Mouse (Mus musculus) ES-E14 (cell line): ENCODE measurements around the gene Pgc. TPM values are rescaled to one million over a fixed set of nuclear protein-coding genes. Genes with fewer than 3 reads are reported as not detected.

Experiments used
- DNase-seq: peaks from one replicate; pipeline ENCODE4 v3.0.0-alpha.2; 2013; ENCODE audit warnings: low read depth, low spot score
- H3K27ac ChIP-seq: 2 replicates; pipeline ENCODE4 v1.5.1; 2012; ENCODE audit warnings: low read depth, mild to moderate bottlenecking, low read length, moderate library complexity, mixed read lengths; ENCODE audit not compliant: poor library complexity, insufficient read depth, severe bottlenecking
- H3K36me3 ChIP-seq: 2 replicates; pipeline ENCODE4 v1.6.1; 2012; ENCODE audit warnings: mild to moderate bottlenecking, low read length, moderate library complexity, mixed read lengths; ENCODE audit not compliant: control insufficient read depth, poor library complexity, insufficient read depth, severe bottlenecking
- H3K4me1 ChIP-seq, 2 experiments: fragments of 150-350 bp in 1 of 2; sonication (generic) in 1 of 2; 2 replicates each; pipeline ENCODE4 v1.6.1; 2012; ENCODE audit warnings: low read length in 2 of 2, mild to moderate bottlenecking in 1 of 2, mixed read lengths in 1 of 2; ENCODE audit not compliant: control insufficient read depth in 2 of 2, insufficient read depth in 2 of 2, poor library complexity in 1 of 2
- H3K4me3 ChIP-seq, 2 experiments: fragments of 150-350 bp in 1 of 2; sonication (generic) in 1 of 2; 2 replicates each; pipeline ENCODE4 v1.5.1; 2012; ENCODE audit warnings: low read length in 2 of 2, low read depth in 1 of 2, mild to moderate bottlenecking in 1 of 2, mixed read lengths in 1 of 2; ENCODE audit not compliant: insufficient read depth in 1 of 2, poor library complexity in 1 of 2, severe bottlenecking in 1 of 2
- H3K9ac ChIP-seq: 2 replicates; pipeline ENCODE4 v1.6.1; 2012; ENCODE audit warnings: low read depth, mild to moderate bottlenecking, low read length, mixed read lengths; ENCODE audit not compliant: poor library complexity, insufficient read depth, severe bottlenecking
- H3K9me3 ChIP-seq: fragments of 150-350 bp; sonication (generic); 2 replicates; pipeline ENCODE4 v1.6.1; 2012; ENCODE audit warnings: low read depth, mild to moderate bottlenecking, low read length; ENCODE audit not compliant: control insufficient read depth, insufficient read depth
- CHD2 ChIP-seq: IDR thresholded peaks from 2 replicates; pipeline ENCODE4 v1.6.1; 2014; ENCODE audit warnings: mild to moderate bottlenecking, low read depth, low read length, inconsistent platforms
- HCFC1 ChIP-seq: IDR thresholded peaks from 2 replicates; pipeline ENCODE4 v1.6.1; 2012; ENCODE audit warnings: low read length, inconsistent platforms, borderline replicate concordance; ENCODE audit not compliant: insufficient read depth
- MAFK ChIP-seq: IDR thresholded peaks from 2 replicates; pipeline ENCODE4 v1.6.1; 2014; ENCODE audit warnings: mild to moderate bottlenecking, low read depth, low read length, inconsistent platforms; ENCODE audit not compliant: insufficient read depth
- ZC3H11A ChIP-seq: IDR thresholded peaks from 2 replicates; pipeline ENCODE4 v1.6.1; 2012; ENCODE audit warnings: low read depth, mild to moderate bottlenecking, inconsistent platforms, low read length, borderline replicate concordance
- ZNF384 ChIP-seq: IDR thresholded peaks from 2 replicates; pipeline ENCODE4 v1.6.1; 2012; ENCODE audit warnings: low read depth, low read length, inconsistent platforms
- in situ Hi-C, 2 experiments: fragments of 600-800 bp; cut with MboI; formaldehyde crosslinking; loops; one replicate each; pipeline ENCODE4 v1.15.1; 2025; ENCODE audit warnings: low sequenced_read_pairs in 2 of 2, inconsistent platforms in 1 of 2; ENCODE audit not compliant: unreplicated experiment in 2 of 2
- total RNA-seq: library from RNA; depleted of rRNA; stranded (reverse); fragments of 300-350 nt; gene quantifications from 2 replicates; pipeline ENCODE4 v1.2.3, GENCODE M21; 2012

Gene Pgc
- total RNA-seq, 1 experiment = 1.7 TPM

DNA sequence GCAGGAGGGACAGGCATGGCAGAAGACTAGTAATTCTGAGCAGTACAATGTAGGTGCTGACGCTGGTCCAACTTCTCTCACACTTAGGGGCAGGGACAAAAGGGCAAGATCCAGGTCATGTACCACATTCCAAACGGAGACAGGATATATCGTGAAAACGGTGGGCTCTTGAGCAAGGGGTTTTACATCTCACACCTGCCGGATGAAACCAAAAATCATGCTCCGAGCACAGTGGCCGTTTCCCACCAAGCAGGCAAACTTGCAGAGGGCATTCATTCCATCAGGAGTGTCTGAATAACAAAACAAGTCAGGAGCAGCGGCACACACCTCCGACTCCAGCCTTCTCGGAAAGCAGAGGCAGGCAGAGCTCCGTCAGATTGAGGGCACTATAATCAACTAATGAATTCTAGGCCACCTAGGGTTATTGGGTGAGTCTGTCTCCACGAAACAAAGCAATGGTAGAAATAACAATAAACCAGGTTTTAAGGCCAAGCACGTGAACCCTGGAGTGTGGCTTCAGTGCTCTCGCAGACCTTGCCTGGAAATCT is 9.0 kb downstream of the Pgc start:
- no peak for DNase-seq
- TF ChIP-seq CHD2 = no peak
- TF ChIP-seq HCFC1 = no peak
- TF ChIP-seq ZNF384 = no peak
- no peak for TF ChIP-seq MAFK
- TF ChIP-seq ZC3H11A = no peak
- Histone ChIP-seq H3K9ac (no peak overlapping the region; the same call in 1 of the 2 replicates), H3K27ac (peak overlapping the region; percentile 67), H3K4me1 (peaks cover 5 to 48% of the 10 kb centered on the region in 2 experiments), H3K4me3 (no peak overlapping the region), H3K36me3 (no peaks in the 10 kb centered on the region), H3K9me3 (no peaks in the 10 kb centered on the region)
- in situ Hi-C loops = no loop called here

DNA sequence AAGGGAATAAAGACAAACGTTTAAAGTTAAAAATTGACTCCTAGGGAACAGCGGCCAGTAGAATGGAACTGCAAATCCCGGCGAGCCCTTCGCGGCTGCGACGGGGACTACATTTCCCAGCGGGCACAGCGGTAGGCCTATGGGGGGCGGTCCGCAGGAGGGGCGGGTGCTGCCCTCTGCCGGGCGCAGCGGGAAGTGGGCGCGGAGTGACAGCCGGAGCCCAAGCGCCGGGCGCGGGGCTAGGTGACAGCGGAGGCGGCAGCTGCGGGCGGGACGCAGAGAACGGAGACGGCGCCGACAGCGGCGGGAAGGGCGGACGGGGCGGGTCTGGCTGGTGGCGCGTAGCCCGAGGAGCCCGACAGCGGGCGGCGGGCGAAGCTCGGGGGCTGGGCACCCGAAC is 10.2 kb downstream of the Pgc start, which contains the start of gene Tfeb:
Tfeb (plus strand) TSS at position 175 of the 400 bp plus-strand sequence.
- DNase-seq = peak; percentile 82
- H3K9me3 ChIP-seq = no peaks in the 10 kb centered on the region
- TF ChIP-seq MAFK (no peak), HCFC1 (peak; percentile 99), ZNF384 (no peak)
- peaks cover 5 to 43% of the 10 kb centered on the region in 2 experiments for H3K4me1 ChIP-seq
- H3K36me3 ChIP-seq = no peaks in the 10 kb centered on the region
- H3K4me3 ChIP-seq = peak within 1 kb of the TSS; percentile 75 to 88
- H3K27ac ChIP-seq = peak within 1 kb of the TSS; percentile 79
- peak within 1 kb of the TSS; percentile 74 for H3K9ac ChIP-seq
- in situ Hi-C loops = no loop called here

DNA sequence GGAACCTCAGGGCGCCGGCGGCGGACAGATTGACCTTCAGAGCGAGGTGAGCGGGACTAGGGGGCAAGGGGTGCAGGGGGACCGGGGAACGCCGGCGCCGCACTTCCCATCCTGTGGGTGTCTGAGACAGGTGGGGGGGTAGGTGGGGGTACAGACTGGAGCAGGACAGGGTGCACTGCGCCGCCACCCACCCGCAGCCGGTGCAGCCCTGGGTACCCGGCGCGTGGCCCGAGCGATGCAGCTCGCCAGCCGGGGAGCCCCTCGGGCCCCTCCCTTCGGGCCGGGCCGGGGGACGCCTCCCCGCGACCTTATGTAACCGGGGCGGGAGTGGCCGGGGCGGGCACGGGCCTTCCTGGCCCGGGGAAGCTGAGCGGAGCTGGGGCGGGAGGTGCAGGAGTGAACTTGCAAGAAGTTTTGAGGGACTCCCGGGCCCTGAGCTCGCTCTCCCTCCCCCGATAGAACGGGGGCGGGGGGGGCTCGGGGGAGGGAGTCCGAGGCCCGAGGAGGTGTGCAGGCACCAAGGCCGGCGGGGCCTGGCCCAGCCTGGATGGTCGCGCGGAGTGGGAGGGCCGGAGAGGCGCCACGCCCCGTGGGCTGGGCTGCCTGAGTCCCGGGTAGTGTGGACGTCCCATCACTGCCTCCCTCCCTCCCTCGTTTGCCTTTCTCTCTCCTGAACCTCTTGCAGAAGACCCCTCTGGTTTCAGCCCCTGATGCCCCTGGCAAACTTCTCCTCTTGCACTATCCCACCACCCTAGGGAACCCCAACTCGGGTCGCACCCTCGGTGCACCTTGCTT is 10.8 kb downstream of the Pgc start:
- H3K9ac ChIP-seq = peak overlapping the region; percentile 74
- in situ Hi-C loops = no loop called here
- no peaks in the 10 kb centered on the region for H3K36me3 ChIP-seq
- H3K4me1 ChIP-seq = peaks cover 5 to 36% of the 10 kb centered on the region in 2 experiments
- peak; percentile 57 for DNase-seq
- H3K4me3 ChIP-seq = peak overlapping the region; percentile 75 to 88
- peak overlapping the region; percentile 79; the same call in 1 of the 2 replicates for H3K27ac ChIP-seq
- H3K9me3 ChIP-seq = no peaks in the 10 kb centered on the region
- TF ChIP-seq ZC3H11A = no peak
- TF ChIP-seq MAFK = no peak
- TF ChIP-seq HCFC1 = 0 out of 2 replicates have a peak, but pooled peaks have one; percentile 28

DNA sequence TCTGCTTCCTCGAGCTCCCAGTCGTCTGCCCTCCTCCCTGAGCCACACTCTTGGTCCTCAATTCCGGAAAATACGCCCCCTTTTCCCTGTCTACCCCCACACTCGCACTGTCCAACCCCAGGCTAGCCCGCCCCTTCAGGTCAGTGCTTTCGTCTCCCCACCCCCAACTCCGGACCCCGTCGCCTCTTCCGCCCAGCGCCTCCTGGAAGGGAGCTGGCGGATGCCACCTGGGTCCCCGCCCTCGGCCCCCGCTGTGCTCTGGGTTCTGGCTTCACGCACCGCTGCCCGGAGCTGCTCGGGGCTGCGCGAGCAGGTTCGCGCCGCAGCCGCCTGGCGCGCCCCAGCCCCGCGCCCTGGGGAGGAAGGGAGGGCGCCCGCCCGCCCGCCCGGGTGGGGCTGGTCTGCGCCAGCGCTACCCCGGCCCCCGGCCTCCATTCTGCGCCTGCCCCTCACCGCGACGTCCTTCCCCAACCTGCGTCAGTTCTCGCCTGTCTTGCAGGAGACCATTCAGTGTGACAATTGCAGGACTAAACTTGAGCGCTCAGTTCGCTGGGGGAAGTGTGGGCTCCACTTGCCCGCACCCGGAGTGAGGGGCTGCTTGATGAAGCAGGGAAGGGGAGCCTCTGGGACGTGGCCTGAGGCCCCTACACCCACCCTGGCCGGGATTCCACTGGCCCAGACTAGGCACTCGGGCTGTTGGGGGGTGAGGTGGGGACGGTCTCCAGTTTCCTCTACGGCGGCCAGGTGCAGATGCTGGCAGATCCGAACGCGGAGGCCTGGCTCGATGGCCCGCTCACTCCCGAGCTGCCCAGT is 11.6 kb downstream of the Pgc start:
- peak; percentile 81 for DNase-seq
- Histone ChIP-seq H3K4me3 (peak overlapping the region; percentile 75 to 88), H3K4me1 (peaks cover 5 to 33% of the 10 kb centered on the region in 2 experiments), H3K27ac (peak overlapping the region; percentile 79), H3K9ac (peak overlapping the region; percentile 74), H3K36me3 (no peaks in the 10 kb centered on the region), H3K9me3 (no peaks in the 10 kb centered on the region)
- TF ChIP-seq ZC3H11A = no peak
- no peak for TF ChIP-seq MAFK
- no peak for TF ChIP-seq CHD2
- TF ChIP-seq HCFC1 = no peak
- in situ Hi-C loops = no loop called here
